Mouse (Mus musculus) hindbrain, postnatal 0 days (tissue): ENCODE results near the gene Snx14. TPM values are rescaled to one million over a fixed set of nuclear protein-coding genes. Genes with fewer than 3 reads are reported as not detected.

Experiments
- ATAC-seq: fragments of 200-750 bp; cut with Nextera tagmentation; 2 replicates; pipeline ENCODE4 v1.8.0; 2017; ENCODE audit warnings: mild to moderate bottlenecking, moderate TSS enrichment, moderate library complexity
- DNase-seq: peaks from one replicate; pipeline ENCODE4 v3.0.0-alpha.2; 2015; ENCODE audit warnings: low spot score
- H3K27ac ChIP-seq: fragments of 300-500 bp; sonication (generic); 2 replicates; pipeline ENCODE4 v1.5.1; 2014; ENCODE audit warnings: mild to moderate bottlenecking
- H3K27me3 ChIP-seq: fragments of 300-500 bp; sonication (generic); 2 replicates; pipeline ENCODE4 v1.6.1; 2014; ENCODE audit warnings: low read length, mixed read lengths; ENCODE audit not compliant: insufficient read depth
- H3K36me3 ChIP-seq: fragments of 300-500 bp; sonication (generic); 2 replicates; pipeline ENCODE4 v1.6.1; 2014; ENCODE audit warnings: low read length, mixed read lengths; ENCODE audit not compliant: insufficient read depth
- H3K4me1 ChIP-seq: fragments of 300-500 bp; sonication (generic); 2 replicates; pipeline ENCODE4 v1.6.1; 2014; ENCODE audit warnings: antibody characterized with exemption, low read length, mixed read lengths; ENCODE audit not compliant: insufficient read depth
- H3K4me2 ChIP-seq: fragments of 300-500 bp; sonication (generic); 2 replicates; pipeline ENCODE4 v1.6.1; 2014; ENCODE audit warnings: low read depth, mild to moderate bottlenecking, low read length, moderate library complexity, mixed read lengths
- H3K4me3 ChIP-seq: fragments of 300-500 bp; sonication (generic); 2 replicates; pipeline ENCODE4 v1.5.1; 2014; ENCODE audit warnings: low read length
- H3K9ac ChIP-seq: fragments of 300-500 bp; sonication (generic); replicated peaks from 2 replicates; pipeline ENCODE4 v1.6.1; 2014; ENCODE audit warnings: mild to moderate bottlenecking, low read length, moderate library complexity, mixed read lengths
- H3K9me3 ChIP-seq: fragments of 300-500 bp; sonication (generic); 2 replicates; pipeline ENCODE4 v1.6.1; 2016; ENCODE audit warnings: low read length, mixed read lengths
- CTCF ChIP-seq: IDR thresholded peaks from 2 replicates; pipeline ENCODE4 v1.5.1; 2016; ENCODE audit warnings: antibody characterized with exemption, control low read depth, low read depth
- WGBS: fragments of 180-500 bp; shearing (Covaris S2); extraction: QIAGEN DNeasy Blood & Tissue Kit; methylation state at CpG from one replicate; pipeline ENCODE4 v1.1.7; 2014; 5-methylcytosine and 5-hydroxymethylcytosine counted together
- polyA plus RNA-seq: library from polyadenylated mRNA; unstranded; fragments of >200 nt; fragmentation: Nextera tagmentation; extraction: Ambion mirVana; gene quantifications from 2 replicates; pipeline ENCODE4 v1.2.1, GENCODE M21; 2015
- total RNA-seq: library from RNA; depleted of rRNA; stranded (reverse); fragments of >200 nt; gene quantifications from 2 replicates; pipeline ENCODE4 v1.2.3, GENCODE M21; 2014

The Snx14 gene
- total and polyA plus RNA-seq, 2 experiments from 2014 or later, result 23.3 to 28.6 TPM

DNA sequence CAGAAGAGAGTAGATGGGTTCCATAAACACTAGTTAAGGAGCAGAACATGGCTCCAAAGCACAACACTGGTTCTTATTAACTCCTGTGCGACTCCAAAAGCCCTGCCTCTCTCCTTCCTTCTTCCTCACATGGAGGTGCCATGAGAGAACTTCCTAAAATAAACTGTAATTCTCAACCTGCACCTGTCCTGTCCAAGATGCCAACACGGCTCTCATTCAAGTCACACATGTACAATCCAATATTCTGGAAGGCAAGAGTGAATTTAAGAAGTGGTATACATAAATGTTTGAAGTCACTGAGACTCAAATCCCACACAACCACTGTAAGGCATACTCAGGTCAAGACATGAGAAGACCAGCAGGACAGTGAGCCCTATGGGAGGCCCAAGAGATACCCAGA, 67.6 kb downstream of the Snx14 start:
- DNase-seq, result no peak
- H3K9ac ChIP-seq, result no peak overlapping the region
- no peaks in the 10 kb centered on the region for H3K36me3 ChIP-seq
- H3K27me3 ChIP-seq, result no peaks in the 10 kb centered on the region
- H3K27ac ChIP-seq, result no peak overlapping the region
- no peak for ATAC-seq
- no peaks in the 10 kb centered on the region for H3K4me1 ChIP-seq
- no peaks in the 10 kb centered on the region for H3K9me3 ChIP-seq
- 91% methylated on average over 2 of the region's 2 CpGs for WGBS
- no peak for TF ChIP-seq CTCF
- no peak overlapping the region for H3K4me2 ChIP-seq
- no peak overlapping the region for H3K4me3 ChIP-seq

DNA sequence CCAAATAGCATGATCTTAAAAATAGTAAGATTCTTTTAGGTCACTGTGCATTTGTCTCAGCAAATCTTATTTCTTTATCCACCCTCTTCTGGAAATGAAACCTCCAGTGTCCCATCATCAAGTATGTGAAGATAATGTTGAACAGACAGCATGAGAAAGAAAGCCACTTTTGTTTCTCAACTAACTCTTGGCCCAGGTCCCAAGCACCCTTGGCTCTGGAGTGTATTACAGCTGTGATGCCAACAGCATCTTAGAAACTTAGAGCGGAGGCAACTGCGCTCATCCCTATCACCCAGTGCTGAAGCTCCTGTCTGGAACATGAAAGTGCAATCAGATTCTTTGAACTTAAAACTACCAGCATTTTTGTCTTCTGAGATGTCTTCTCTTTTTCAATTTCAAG, 69.1 kb downstream of the Snx14 start:
- no peaks in the 10 kb centered on the region for H3K4me1 ChIP-seq
- DNase-seq (peak; percentile 43), ATAC-seq (no peak)
- H3K4me3 ChIP-seq, result no peak overlapping the region
- H3K27ac ChIP-seq, result no peak overlapping the region
- TF ChIP-seq CTCF, result no peak
- H3K9me3 ChIP-seq, result no peaks in the 10 kb centered on the region
- no peaks in the 10 kb centered on the region for H3K27me3 ChIP-seq
- no peak overlapping the region for H3K9ac ChIP-seq
- no peak overlapping the region for H3K4me2 ChIP-seq
- no peaks in the 10 kb centered on the region for H3K36me3 ChIP-seq
- WGBS, result 45% methylated on average over 2 of the region's 2 CpGs

DNA sequence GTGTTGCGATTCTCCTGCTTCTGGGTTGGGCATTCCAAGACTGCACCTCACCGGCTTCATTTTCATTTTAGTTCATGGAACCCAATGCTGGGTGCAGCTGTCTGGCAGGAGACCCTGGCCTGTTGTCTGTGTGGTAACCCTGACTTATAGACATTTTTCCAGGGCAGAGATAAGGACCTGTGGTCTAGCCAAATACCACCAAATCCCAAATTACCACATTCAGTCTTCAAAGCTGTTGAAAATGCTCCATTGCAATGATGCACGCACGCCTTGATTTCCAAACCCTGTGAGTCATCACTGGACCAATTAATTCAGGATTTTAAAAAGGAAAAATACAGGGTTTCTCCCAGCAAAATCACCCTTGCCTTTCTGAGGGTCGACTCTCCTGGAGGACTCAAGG, 70.3 kb downstream of the Snx14 start:
- Histone ChIP-seq H3K4me2 (no peak overlapping the region), H3K27me3 (no peaks in the 10 kb centered on the region), H3K9me3 (no peaks in the 10 kb centered on the region), H3K9ac (no peak overlapping the region), H3K4me1 (no peaks in the 10 kb centered on the region), H3K4me3 (no peak overlapping the region), H3K27ac (no peak overlapping the region), H3K36me3 (no peaks in the 10 kb centered on the region)
- 92% methylated on average over 5 of the region's 5 CpGs for WGBS
- DNase-seq (no peak), ATAC-seq (no peak)
- TF ChIP-seq CTCF, result no peak

DNA sequence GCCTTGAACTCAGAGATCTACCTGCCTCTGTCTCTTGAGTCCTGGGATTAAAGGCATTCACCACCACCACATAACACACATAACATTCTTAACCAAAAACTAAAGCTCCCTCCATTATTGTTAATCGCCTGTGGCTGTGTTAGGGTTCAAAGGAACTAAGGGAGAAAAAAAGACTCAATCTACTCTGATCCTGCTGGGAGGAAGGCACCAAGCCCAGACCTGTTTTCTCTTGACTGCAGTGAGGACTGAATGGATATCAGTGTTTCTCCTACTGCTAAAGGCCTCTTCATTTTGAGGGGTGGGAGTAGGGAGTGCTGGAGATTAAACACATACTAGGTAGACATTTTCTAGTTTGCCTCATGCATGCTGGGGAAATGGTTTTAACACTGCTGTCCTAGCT, 71.0 kb downstream of the Snx14 start:
- DNase-seq (no peak), ATAC-seq (no peak)
- H3K9ac ChIP-seq, result no peak overlapping the region
- no peak overlapping the region for H3K4me2 ChIP-seq
- 50% methylated on average over 1 of the region's 1 CpGs for WGBS
- no peaks in the 10 kb centered on the region for H3K27me3 ChIP-seq
- no peak overlapping the region for H3K4me3 ChIP-seq
- no peak for TF ChIP-seq CTCF
- no peaks in the 10 kb centered on the region for H3K36me3 ChIP-seq
- H3K27ac ChIP-seq, result no peak overlapping the region
- peaks cover 2% of the 10 kb centered on the region; the same call in 1 of the 2 replicates for H3K4me1 ChIP-seq
- no peaks in the 10 kb centered on the region for H3K9me3 ChIP-seq

DNA sequence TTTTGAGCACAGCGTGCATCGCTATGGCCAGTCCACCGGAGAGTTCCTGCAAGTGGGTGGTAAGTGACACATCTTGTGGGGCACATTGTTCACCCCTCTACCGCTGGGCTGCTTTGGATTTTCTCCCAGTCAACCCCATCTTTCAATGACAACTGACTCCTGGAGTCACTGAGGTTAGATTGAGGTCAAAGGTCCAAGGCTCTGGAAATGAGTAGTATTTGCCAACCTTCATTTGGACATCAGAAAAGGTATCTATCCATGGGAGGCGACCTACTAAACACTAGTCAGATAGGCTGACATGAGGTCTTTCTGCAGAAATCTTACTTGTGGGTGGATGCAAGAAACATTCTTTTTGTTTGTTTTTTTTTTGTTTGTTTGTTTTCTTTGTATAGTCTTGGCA, 71.4 kb downstream of the Snx14 start:
- Histone ChIP-seq H3K36me3 (no peaks in the 10 kb centered on the region), H3K27ac (no peak overlapping the region), H3K9ac (no peak overlapping the region), H3K27me3 (no peaks in the 10 kb centered on the region), H3K4me2 (no peak overlapping the region), H3K9me3 (no peaks in the 10 kb centered on the region), H3K4me1 (peaks cover 5% of the 10 kb centered on the region; the same call in 1 of the 2 replicates), H3K4me3 (no peak overlapping the region)
- ATAC-seq, result no peak
- DNase-seq, result no peak
- no peak for TF ChIP-seq CTCF
- 74% methylated on average over 5 of the region's 5 CpGs for WGBS

DNA sequence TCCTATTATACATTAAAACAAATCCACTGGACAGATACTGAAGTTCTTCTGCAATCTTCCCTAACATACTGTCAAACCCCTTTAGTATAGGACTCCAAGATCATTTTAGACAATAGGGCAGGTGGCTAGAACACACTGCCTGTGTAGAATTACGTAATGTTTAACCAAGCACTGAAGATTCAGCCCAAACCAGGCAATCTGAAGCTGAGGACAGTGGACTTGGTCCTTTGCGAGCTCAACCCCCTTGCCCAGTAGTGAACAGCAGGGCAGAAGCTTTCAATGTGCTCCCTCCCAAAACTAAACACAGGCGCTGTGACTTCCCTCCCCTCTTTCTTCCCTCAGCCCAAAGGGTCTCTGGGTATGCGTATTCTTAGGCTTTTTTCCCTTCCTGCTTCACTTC, 71.9 kb downstream of the Snx14 start:
- Histone ChIP-seq H3K9me3 (no peaks in the 10 kb centered on the region), H3K27me3 (no peaks in the 10 kb centered on the region), H3K4me1 (peaks cover 5% of the 10 kb centered on the region; the same call in 1 of the 2 replicates), H3K4me2 (no peak overlapping the region), H3K27ac (no peak overlapping the region), H3K4me3 (no peak overlapping the region), H3K9ac (no peak overlapping the region), H3K36me3 (no peaks in the 10 kb centered on the region)
- 87% methylated on average over 4 of the region's 4 CpGs for WGBS
- DNase-seq (no peak), ATAC-seq (no peak)
- no peak for TF ChIP-seq CTCF

DNA sequence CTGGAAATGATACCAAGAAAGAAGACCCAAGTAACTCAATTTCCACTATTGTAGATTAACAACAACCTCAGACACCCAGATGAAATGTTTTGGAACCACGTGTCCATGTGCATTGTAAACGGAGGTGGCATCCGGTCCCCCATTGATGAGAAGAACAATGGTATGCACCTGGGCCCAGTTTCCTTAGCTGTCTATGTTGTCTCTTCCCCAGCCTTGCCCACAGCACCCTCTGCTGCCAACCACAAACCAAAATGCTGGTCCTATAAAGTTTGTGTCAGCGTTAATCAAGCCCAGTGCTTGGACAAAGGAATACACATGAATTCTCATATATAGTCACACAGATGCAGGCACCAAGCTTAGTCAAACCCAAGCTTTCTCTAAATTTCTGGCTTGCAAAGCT, 72.5 kb downstream of the Snx14 start:
- Histone ChIP-seq H3K4me1 (peaks cover 5% of the 10 kb centered on the region; the same call in 1 of the 2 replicates), H3K4me3 (no peak overlapping the region), H3K27ac (no peak overlapping the region), H3K9me3 (no peaks in the 10 kb centered on the region), H3K4me2 (no peak overlapping the region), H3K27me3 (no peaks in the 10 kb centered on the region), H3K36me3 (no peaks in the 10 kb centered on the region), H3K9ac (no peak overlapping the region)
- ATAC-seq (no peak), DNase-seq (no peak)
- TF ChIP-seq CTCF, result peak; percentile 17; the same call in 1 of the 2 replicates
- WGBS, result 74% methylated on average over 4 of the region's 4 CpGs
